Mouse (Mus musculus) forebrain, embryonic 13.5 days (tissue): Measurements from ENCODE around the gene Enam. TPM values are rescaled to one million over a fixed set of nuclear protein-coding genes. Genes with fewer than 3 reads are reported as not detected.

Source experiments
- ATAC-seq: fragments of 200-750 bp; cut with Nextera tagmentation; 2 replicates; pipeline ENCODE4 v1.8.0; 2017
- H3K27ac ChIP-seq: fragments of 300-500 bp; sonication (generic); 2 replicates; pipeline ENCODE4 v1.5.1; 2015; ENCODE audit warnings: inconsistent platforms, mild to moderate bottlenecking, moderate library complexity
- H3K27me3 ChIP-seq: fragments of 300-500 bp; sonication (generic); 2 replicates; pipeline ENCODE4 v1.6.1; 2015; ENCODE audit warnings: mild to moderate bottlenecking, inconsistent platforms
- H3K36me3 ChIP-seq: fragments of 300-500 bp; sonication (generic); 2 replicates; pipeline ENCODE4 v1.6.1; 2015; ENCODE audit warnings: mild to moderate bottlenecking, inconsistent platforms; ENCODE audit not compliant: poor library complexity, severe bottlenecking
- H3K4me1 ChIP-seq: fragments of 300-500 bp; sonication (generic); 2 replicates; pipeline ENCODE4 v1.6.1; 2015; ENCODE audit warnings: inconsistent platforms
- H3K4me2 ChIP-seq: fragments of 300-500 bp; sonication (generic); 2 replicates; pipeline ENCODE4 v1.6.1; 2015; ENCODE audit warnings: inconsistent platforms, mild to moderate bottlenecking, moderate library complexity
- H3K4me3 ChIP-seq: fragments of 300-500 bp; sonication (generic); 2 replicates; pipeline ENCODE4 v1.5.1; 2015; ENCODE audit warnings: mild to moderate bottlenecking, inconsistent platforms
- H3K9ac ChIP-seq: fragments of 300-500 bp; sonication (generic); 2 replicates; pipeline ENCODE4 v1.6.1; 2015; ENCODE audit warnings: mild to moderate bottlenecking, inconsistent platforms
- H3K9me3 ChIP-seq: fragments of 300-500 bp; sonication (generic); replicated peaks from 2 replicates; pipeline ENCODE4 v1.6.1; 2016; ENCODE audit warnings: inconsistent platforms
- WGBS: fragments of 180-500 bp; shearing (Covaris S2); methylation state at CpG from one replicate; pipeline ENCODE4 v1.1.7; 2015; 5-methylcytosine and 5-hydroxymethylcytosine counted together
- polyA plus RNA-seq: library from polyadenylated mRNA; unstranded; fragments of >200 nt; fragmentation: Nextera tagmentation; extraction: Ambion mirVana; gene quantifications from 2 replicates; pipeline ENCODE4 v1.2.1, GENCODE M21; 2015

The Enam gene
- polyA plus RNA-seq: not detected in 2 replicates

GRCm38 (mm10) chr5:88487675-88488074, at the start of gene Enam:
Enam (plus strand) TSS chr5:88487975.
- no peak within 1 kb of the TSS for H3K9ac ChIP-seq
- no peak within 1 kb of the TSS for H3K4me2 ChIP-seq
- H3K36me3 ChIP-seq: no peaks in the 10 kb centered on the region
- H3K27me3 ChIP-seq: 0 out of 2 replicates have a peak, but pooled peaks cover 2% of the 10 kb centered on the region
- H3K9me3 ChIP-seq: no peaks in the 10 kb centered on the region
- H3K4me3 ChIP-seq: no peak within 1 kb of the TSS
- ATAC-seq: no peak
- H3K27ac ChIP-seq: no peak within 1 kb of the TSS
- H3K4me1 ChIP-seq: no peaks in the 10 kb centered on the region

- Histone ChIP-seq H3K27ac (no peak within 1 kb of the TSS), H3K27me3 (no peaks in the 10 kb centered on the region), H3K9ac (no peak within 1 kb of the TSS), H3K36me3 (no peaks in the 10 kb centered on the region), H3K4me1 (no peaks in the 10 kb centered on the region), H3K4me3 (no peak within 1 kb of the TSS), H3K4me2 (no peak within 1 kb of the TSS), H3K9me3 (no peaks in the 10 kb centered on the region)
- WGBS: 74% methylated on average over 3 of the region's 3 CpGs
- ATAC-seq: no peak
Observed at GRCm38 (mm10) chr5:88455691-88456090, 32.1 kb upstream of the Enam start, which contains the start of gene Ambn. Ambn (plus strand) TSS chr5:88455991.

GRCm38 (mm10) chr5:88467471-88467870, 20.3 kb upstream of the Enam start:
- Histone ChIP-seq H3K4me3 (no peak overlapping the region), H3K4me1 (no peaks in the 10 kb centered on the region), H3K4me2 (no peak overlapping the region), H3K36me3 (no peaks in the 10 kb centered on the region), H3K9ac (no peak overlapping the region), H3K27ac (no peak overlapping the region), H3K27me3 (no peaks in the 10 kb centered on the region), H3K9me3 (no peaks in the 10 kb centered on the region)
- no peak for ATAC-seq
- WGBS: 92% methylated on average over 2 of the region's 2 CpGs

- Histone ChIP-seq H3K4me3 (no peak overlapping the region), H3K36me3 (no peaks in the 10 kb centered on the region), H3K27ac (no peak overlapping the region), H3K9ac (no peak overlapping the region), H3K4me2 (no peak overlapping the region), H3K9me3 (no peaks in the 10 kb centered on the region), H3K4me1 (no peaks in the 10 kb centered on the region), H3K27me3 (no peaks in the 10 kb centered on the region)
- ATAC-seq: no peak
- WGBS: 91% methylated on average over 4 of the region's 4 CpGs
Observed at GRCm38 (mm10) chr5:88468807-88469704, 18.7 kb upstream of the Enam start.

GRCm38 (mm10) chr5:88489004-88489403, 1.2 kb downstream of the Enam start:
- Histone ChIP-seq H3K36me3 (no peaks in the 10 kb centered on the region), H3K27me3 (0 out of 2 replicates have a peak, but pooled peaks cover 2% of the 10 kb centered on the region), H3K9me3 (no peaks in the 10 kb centered on the region), H3K4me3 (no peak overlapping the region), H3K27ac (no peak overlapping the region), H3K4me1 (no peaks in the 10 kb centered on the region), H3K9ac (no peak overlapping the region), H3K4me2 (no peak overlapping the region)
- ATAC-seq: no peak
- WGBS: 77% methylated on average over 2 of the region's 2 CpGs

DNA sequence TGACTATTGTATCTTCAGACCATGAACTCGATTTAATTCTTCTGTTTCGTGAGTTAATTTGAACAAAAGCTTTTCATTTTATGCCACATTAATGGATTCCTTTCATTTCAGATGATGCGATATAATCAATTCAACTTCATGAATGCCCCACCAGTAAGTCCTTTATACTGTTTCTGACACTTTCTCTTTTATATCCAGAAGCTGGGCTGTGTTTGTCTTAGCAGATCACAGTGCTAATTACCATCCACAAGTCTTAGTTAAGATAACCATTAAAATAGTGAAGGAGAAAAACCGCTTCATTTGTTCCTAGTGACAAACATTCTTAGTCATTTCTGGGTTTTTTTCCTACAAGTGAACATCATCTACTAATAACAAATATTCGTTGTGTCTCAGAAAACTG, 3.3 kb downstream of the Enam start:
- 19% methylated on average over 5 of the region's 5 CpGs for WGBS
- no peak overlapping the region for H3K9ac ChIP-seq
- no peaks in the 10 kb centered on the region for H3K4me1 ChIP-seq
- H3K27ac ChIP-seq: no peak overlapping the region
- no peak overlapping the region for H3K4me3 ChIP-seq
- ATAC-seq: no peak
- no peak overlapping the region for H3K4me2 ChIP-seq
- no peaks in the 10 kb centered on the region for H3K9me3 ChIP-seq
- no peaks in the 10 kb centered on the region for H3K36me3 ChIP-seq
- H3K27me3 ChIP-seq: 0 out of 2 replicates have a peak, but pooled peaks cover 2% of the 10 kb centered on the region

GRCm38 (mm10) chr5:88499781-88500180, 12.0 kb downstream of the Enam start:
- ATAC-seq: no peak
- 90% methylated on average over 3 of the region's 3 CpGs for WGBS
- Histone ChIP-seq H3K4me2 (no peak overlapping the region), H3K27ac (no peak overlapping the region), H3K4me1 (no peaks in the 10 kb centered on the region), H3K9me3 (no peaks in the 10 kb centered on the region; the same call in 1 of the 2 replicates), H3K9ac (no peak overlapping the region), H3K4me3 (no peak overlapping the region), H3K27me3 (no peaks in the 10 kb centered on the region), H3K36me3 (no peaks in the 10 kb centered on the region)

DNA sequence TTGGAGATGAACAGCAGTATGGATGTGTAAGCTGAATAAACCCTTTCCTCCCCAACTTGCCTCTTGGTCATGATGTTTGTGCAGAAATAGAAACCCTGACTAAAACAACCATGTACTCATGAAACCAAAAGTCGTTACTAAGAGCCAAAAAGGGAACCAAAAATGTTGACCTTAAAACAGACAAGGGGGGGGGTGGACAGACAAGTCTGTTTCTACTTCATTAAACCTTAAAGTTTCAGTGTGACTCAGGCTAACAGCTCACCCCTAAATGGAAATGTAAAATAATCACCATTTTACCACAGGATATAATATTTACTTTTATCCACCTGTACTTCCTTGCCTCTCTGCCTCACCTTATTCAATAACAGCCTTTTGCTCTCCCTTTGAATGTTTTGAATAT, 20.8 kb downstream of the Enam start:
- Histone ChIP-seq H3K4me3 (no peak overlapping the region), H3K4me1 (no peaks in the 10 kb centered on the region), H3K27ac (no peak overlapping the region), H3K27me3 (no peaks in the 10 kb centered on the region), H3K9me3 (no peaks in the 10 kb centered on the region), H3K4me2 (no peak overlapping the region), H3K9ac (no peak overlapping the region), H3K36me3 (no peaks in the 10 kb centered on the region)
- ATAC-seq: no peak
- 68% methylated on average over 1 of the region's 1 CpGs for WGBS

DNA sequence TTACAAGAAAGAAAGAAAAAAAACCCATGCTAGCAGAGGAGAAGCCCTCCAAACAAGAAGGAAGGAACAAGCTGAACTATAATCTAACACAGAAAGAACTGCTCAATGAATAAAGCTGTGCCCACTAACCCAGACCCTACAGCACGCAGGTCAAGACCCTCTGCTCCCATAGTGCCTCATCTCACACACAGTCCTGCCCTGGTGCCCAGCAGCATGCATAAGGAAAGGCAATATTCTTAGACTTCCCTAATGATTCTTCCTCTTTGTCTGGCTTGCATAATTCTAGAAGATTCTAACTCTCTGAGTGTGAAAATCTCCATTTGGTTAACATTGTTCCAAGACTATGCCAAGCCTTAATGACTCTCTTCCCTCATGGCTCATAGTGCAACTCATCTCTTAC, 21.2 kb downstream of the Enam start:
- Histone ChIP-seq H3K9ac (no peak overlapping the region), H3K4me3 (no peak overlapping the region), H3K27ac (no peak overlapping the region), H3K4me1 (no peaks in the 10 kb centered on the region), H3K27me3 (no peaks in the 10 kb centered on the region), H3K36me3 (no peaks in the 10 kb centered on the region), H3K9me3 (no peaks in the 10 kb centered on the region), H3K4me2 (no peak overlapping the region)
- no peak for ATAC-seq
- 83% methylated on average over 1 of the region's 1 CpGs for WGBS

DNA sequence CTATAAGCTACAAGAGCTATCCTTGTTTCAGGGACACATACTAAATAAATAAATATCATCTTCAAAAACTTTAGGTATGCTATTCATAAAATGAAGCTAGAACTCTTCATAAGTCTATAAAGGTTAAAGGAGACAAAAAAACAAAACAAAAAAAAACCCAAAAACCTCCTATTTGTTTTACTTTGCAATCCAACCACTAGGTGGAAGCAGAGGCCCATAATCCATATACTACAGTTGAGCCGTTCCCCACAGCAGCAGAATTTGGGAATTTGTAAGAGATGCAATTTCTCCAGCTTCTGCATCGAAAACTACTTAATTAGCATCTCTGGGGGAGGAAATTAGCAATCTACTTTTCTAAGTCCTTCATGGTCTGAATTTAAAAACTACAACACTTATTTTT, 31.5 kb downstream of the Enam start:
- Histone ChIP-seq H3K27ac (no peak overlapping the region), H3K4me3 (no peak overlapping the region), H3K9ac (no peak overlapping the region), H3K4me1 (no peaks in the 10 kb centered on the region), H3K9me3 (no peaks in the 10 kb centered on the region), H3K4me2 (no peak overlapping the region), H3K27me3 (no peaks in the 10 kb centered on the region), H3K36me3 (no peaks in the 10 kb centered on the region)
- WGBS: 3% methylated on average over 2 of the region's 2 CpGs
- ATAC-seq: peak; percentile 75

GRCm38 (mm10) chr5:88527657-88528056, 39.9 kb downstream of the Enam start, which contains the start of gene Jchain:
Jchain (minus strand) TSS chr5:88527891.
- Histone ChIP-seq H3K4me3 (no peak within 1 kb of the TSS), H3K27ac (no peak within 1 kb of the TSS), H3K36me3 (no peaks in the 10 kb centered on the region), H3K9me3 (no peaks in the 10 kb centered on the region), H3K4me1 (no peaks in the 10 kb centered on the region), H3K27me3 (no peaks in the 10 kb centered on the region), H3K9ac (no peak within 1 kb of the TSS), H3K4me2 (no peak within 1 kb of the TSS)
- 89% methylated on average over 3 of the region's 3 CpGs for WGBS
- ATAC-seq: no peak

DNA sequence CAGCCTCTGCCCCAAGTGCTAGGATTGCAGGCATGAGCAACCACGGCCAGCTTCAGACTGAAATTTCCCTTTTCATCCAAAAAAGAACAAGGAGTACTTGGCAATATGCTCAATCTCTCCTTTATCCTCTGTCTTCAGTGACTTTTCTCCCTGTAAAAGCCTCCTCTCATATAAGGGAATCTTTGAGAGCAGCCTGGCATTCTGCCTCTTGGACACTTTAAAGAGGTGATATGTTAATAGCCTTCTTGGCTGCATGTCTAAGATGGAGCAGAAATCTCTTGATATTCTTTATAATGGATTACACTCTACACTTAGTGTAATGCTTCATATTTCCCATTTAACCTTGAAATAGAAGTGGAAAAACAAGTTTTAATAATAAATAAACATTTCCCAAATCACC, 43.1 kb downstream of the Enam start:
- H3K9me3 ChIP-seq: no peaks in the 10 kb centered on the region
- H3K4me3 ChIP-seq: no peak overlapping the region
- H3K9ac ChIP-seq: no peak overlapping the region
- 58% methylated on average over 1 of the region's 1 CpGs for WGBS
- no peak for ATAC-seq
- no peaks in the 10 kb centered on the region for H3K4me1 ChIP-seq
- H3K27me3 ChIP-seq: no peaks in the 10 kb centered on the region
- H3K4me2 ChIP-seq: no peak overlapping the region
- H3K27ac ChIP-seq: no peak overlapping the region
- no peaks in the 10 kb centered on the region for H3K36me3 ChIP-seq
